10 mouse cellular contexts compared by ENCODE assay signal in genomic region chr16:32163392-32163791, GRCm38 (mm10). TPM values are rescaled to one million over a fixed set of nuclear protein-coding genes. Genes with fewer than 3 reads are reported as not detected.
DNase-seq lines count a peak whose midpoint lies in the region; ATAC-seq and TF ChIP-seq lines count a peak whose summit lies in the region.
"Had no signal": no experiment of that assay in that cellular context is flagged by ENCODE, and none has a peak within 500 bp of the region (broad histone marks: within the 10 kb centered on the region; RNA-seq: fewer than 3 reads in every experiment).

No protein-coding gene starts in this region.

- H3K9me3 ChIP-seq in embryonic facial prominence, embryonic 14.5 days (ENCODE audit: control insufficient read depth, low read length), result no peaks in the 10 kb centered on the region
- H3K9me3 ChIP-seq in embryonic facial prominence, embryonic 10.5 days, result no peaks in the 10 kb centered on the region
- H3K9me3 ChIP-seq: neural tube, embryonic 13.5 days had no signal

- no peak overlapping the region for H3K27ac ChIP-seq in embryonic facial prominence, embryonic 14.5 days (replicated peaks; ENCODE audit: low read depth, low read length)
- no peak overlapping the region for H3K27ac ChIP-seq in embryonic facial prominence, embryonic 10.5 days (replicated peaks)
- peak overlapping the region; percentile 79 for H3K27ac ChIP-seq in bone marrow, adult 2 months (ENCODE audit: control insufficient read depth, insufficient read depth, low read depth, low read length, poor library complexity)
- peak overlapping the region; percentile 98 for H3K27ac ChIP-seq in spleen, adult 2 months (ENCODE audit: insufficient read depth, low read length)
- H3K27ac ChIP-seq: neural tube, embryonic 13.5 days had no signal

- no peak for DNase-seq in embryonic facial prominence, embryonic 14.5 days (ENCODE audit: low spot score)
- no peak for DNase-seq in embryonic facial prominence, embryonic 10.5 days (ENCODE audit: low spot score)
- peak; percentile 32 to 55 for DNase-seq in lung, adult 18-20 months
- peak; percentile 85 to 86 for DNase-seq in spleen, adult 2 months (ENCODE audit: low read depth in 1 of 2, low spot score in 2 of 2)
- no peak for DNase-seq in left cerebral cortex, adult 11 months (ENCODE audit: low spot score)
- no peak for DNase-seq in layer of hippocampus, adult 9-11 months
- DNase-seq in adrenal gland, adult 18-20 months (ENCODE audit: low spot score in 2 of 2), result no peak

- 66% methylated on average over 4 of the region's 4 CpGs for WGBS in embryonic facial prominence, embryonic 14.5 days
- WGBS in embryonic facial prominence, embryonic 10.5 days, result 71% methylated on average over 4 of the region's 4 CpGs
- WGBS in bone marrow, adult 2 months, result under 1% methylated on average over 4 of the region's 4 CpGs
- 6% methylated on average over 4 of the region's 4 CpGs for WGBS in spleen, adult 2 months

- H3K4me2 ChIP-seq in embryonic facial prominence, embryonic 14.5 days (ENCODE audit: low read depth, low read length), result 0 out of 2 replicates have a peak overlapping the region, but pooled peaks have one; percentile 12

- H3K4me3 ChIP-seq in embryonic facial prominence, embryonic 14.5 days (ENCODE audit: low read depth, low read length), result no peak overlapping the region
- no peak overlapping the region for H3K4me3 ChIP-seq in embryonic facial prominence, embryonic 10.5 days
- H3K4me3 ChIP-seq in bone marrow, adult 2 months (replicated peaks; ENCODE audit: control insufficient read depth, low read depth, low read length), result peak overlapping the region; percentile 75
- H3K4me3 ChIP-seq in spleen, adult 2 months (ENCODE audit: extremely low read depth, insufficient read depth, insufficient read length), result peak overlapping the region; percentile 90
- H3K4me3 ChIP-seq: neural tube, embryonic 13.5 days had no signal

- H3K36me3 ChIP-seq in embryonic facial prominence, embryonic 14.5 days (ENCODE audit: control insufficient read depth, insufficient read depth, low read length), result no peaks in the 10 kb centered on the region
- H3K36me3 ChIP-seq in embryonic facial prominence, embryonic 10.5 days (replicated peaks), result no peaks in the 10 kb centered on the region
- H3K36me3 ChIP-seq in spleen, adult 2 months (ENCODE audit: control insufficient read depth, insufficient read depth, low read length), result peaks cover 12% of the 10 kb centered on the region
- H3K36me3 ChIP-seq: neural tube, embryonic 13.5 days had no signal

- ATAC-seq in embryonic facial prominence, embryonic 14.5 days (ENCODE audit: low read depth), result no peak

- H3K4me1 ChIP-seq in embryonic facial prominence, embryonic 14.5 days (ENCODE audit: control insufficient read depth, insufficient read depth, low read length), result 0 out of 2 replicates have a peak, but pooled peaks cover 10% of the 10 kb centered on the region
- peaks cover 24% of the 10 kb centered on the region for H3K4me1 ChIP-seq in embryonic facial prominence, embryonic 10.5 days
- peaks cover 8% of the 10 kb centered on the region; the same call in 1 of the 2 replicates for H3K4me1 ChIP-seq in bone marrow, adult 2 months (ENCODE audit: control insufficient read depth, insufficient read depth, low read length)
- peaks cover 18% of the 10 kb centered on the region; the same call in 1 of the 2 replicates for H3K4me1 ChIP-seq in spleen, adult 2 months (ENCODE audit: control insufficient read depth, insufficient read depth, insufficient read length)

- H3K27me3 ChIP-seq in embryonic facial prominence, embryonic 14.5 days (replicated peaks; ENCODE audit: control insufficient read depth, insufficient read depth, low read length), result peaks cover 12% of the 10 kb centered on the region
- H3K27me3 ChIP-seq in embryonic facial prominence, embryonic 10.5 days (replicated peaks; ENCODE audit: low read depth, poor library complexity, severe bottlenecking), result peaks cover 27% of the 10 kb centered on the region
- H3K27me3 ChIP-seq in spleen, adult 2 months (ENCODE audit: control insufficient read depth, insufficient read depth, low read length), result no peaks in the 10 kb centered on the region

- peak; percentile 33; the same call in 1 of the 2 replicates for TF ChIP-seq POLR2A in bone marrow, adult 2 months (IDR thresholded peaks at IDR 0.05; ENCODE audit: borderline replicate concordance, control insufficient read depth, low read depth, low read length)
- TF ChIP-seq POLR2A in spleen, adult 2 months (IDR thresholded peaks at IDR 0.05; ENCODE audit: low read depth, low read length), result peak; percentile 51

- no peak for TF ChIP-seq CTCF in bone marrow, adult 2 months (IDR thresholded peaks at IDR 0.05; ENCODE audit: control insufficient read depth, insufficient read depth, low read length)
- TF ChIP-seq CTCF in spleen, adult 2 months (IDR thresholded peaks at IDR 0.05; ENCODE audit: extremely low read depth, insufficient read depth, insufficient read length, insufficient replicate concordance), result no peak

- no peak overlapping the region for H3K9ac ChIP-seq in embryonic facial prominence, embryonic 14.5 days (ENCODE audit: low read depth, low read length)
- H3K9ac ChIP-seq: neural tube, embryonic 13.5 days had no signal

RNA-seq across cellular contexts. Expression of gene Nrros, which starts 2.0 kb away (rescaled TPM):
- 23.1 and 23.7 TPM in 2 replicates for polyA plus RNA-seq in embryonic facial prominence, embryonic 14.5 days (2014; fragmentation: Nextera tagmentation; extraction: Ambion mirVana)
- polyA plus RNA-seq in embryonic facial prominence, embryonic 10.5 days (2016; fragmentation: Nextera tagmentation; extraction: Ambion mirVana), result 7.3 and 8.1 TPM in 2 replicates
- 22.6 and 50.5 TPM in 2 replicates for polyA plus RNA-seq in bone marrow, adult 2 months (2011; ENCODE audit: insufficient read depth, insufficient read length, low replicate concordance, missing spikeins)
- 105 and 133 TPM in 2 replicates for polyA plus RNA-seq in spleen, adult 2 months (2012; rRNA removed)
- 1 to 10 TPM; 4.6 to 7.4 TPM for total RNA-seq in adrenal gland, adult 18-20 months (2021)

RNA-seq across cellular contexts. Expression of gene Bex6, which starts 16.2 kb away (rescaled TPM):
- polyA plus RNA-seq in embryonic facial prominence, embryonic 14.5 days (2014; fragmentation: Nextera tagmentation; extraction: Ambion mirVana), result not detected in 2 replicates
- polyA plus RNA-seq in embryonic facial prominence, embryonic 10.5 days (2016; fragmentation: Nextera tagmentation; extraction: Ambion mirVana), result not detected in 2 replicates
- 3.3 and 6.1 TPM in 2 replicates for polyA plus RNA-seq in bone marrow, adult 2 months (2011; ENCODE audit: insufficient read depth, insufficient read length, low replicate concordance, missing spikeins)
- 0.85 and 1.5 TPM in 2 replicates for polyA plus RNA-seq in spleen, adult 2 months (2012; rRNA removed)
- not detected for total RNA-seq in adrenal gland, adult 18-20 months (2021)
- polyA plus RNA-seq: hindbrain, embryonic 11.5 days; neural tube, embryonic 13.5 days had no signal

Comparison
In these comparisons a context has a peak if more than half of its experiments do, and no peak if none do; other contexts are left out.
1. DNase-seq: peak in lung, adult 18-20 months (2 of 2) and spleen, adult 2 months (2 of 2); none in embryonic facial prominence, embryonic 14.5 days (single experiment), embryonic facial prominence, embryonic 10.5 days (single experiment), left cerebral cortex, adult 11 months (single experiment), layer of hippocampus, adult 9-11 months (single experiment) and adrenal gland, adult 18-20 months (0 of 2).
2. H3K27ac ChIP-seq: peak in bone marrow, adult 2 months (single experiment) and spleen, adult 2 months (single experiment); none in embryonic facial prominence, embryonic 14.5 days (single experiment) and embryonic facial prominence, embryonic 10.5 days (single experiment).
3. H3K4me3 ChIP-seq: peak in bone marrow, adult 2 months (single experiment) and spleen, adult 2 months (single experiment); none in embryonic facial prominence, embryonic 14.5 days (single experiment) and embryonic facial prominence, embryonic 10.5 days (single experiment).